19 mouse cellular contexts compared by ENCODE assay signal in genomic region chr13:71235338-71235737, GRCm38 (mm10).
"Had no signal": no experiment of that assay in that cellular context is flagged by ENCODE, and none has a peak within 500 bp of the region (broad histone marks: within the 10 kb centered on the region; RNA-seq: fewer than 3 reads in every experiment).

No protein-coding gene starts in this region.

- H3K27me3 ChIP-seq: midbrain, embryonic 12.5 days; neural tube, embryonic 13.5 days; neural tube, embryonic 15.5 days had no signal

- H3K36me3 ChIP-seq: midbrain, embryonic 10.5 days; midbrain, embryonic 12.5 days; neural tube, embryonic 13.5 days; neural tube, embryonic 15.5 days had no signal

- H3K4me2 ChIP-seq: lung, embryonic 14.5 days; midbrain, embryonic 12.5 days; neural tube, embryonic 13.5 days; neural tube, embryonic 15.5 days had no signal

- H3K9ac ChIP-seq: lung, embryonic 14.5 days; midbrain, embryonic 12.5 days; neural tube, embryonic 13.5 days; neural tube, embryonic 15.5 days had no signal

- ATAC-seq: midbrain, embryonic 16.5 days had no signal

- DNase-seq: lung, adult 18-20 months; lung, embryonic 14.5 days; lung, postnatal 10 days; lung, postnatal 4 days; midbrain, embryonic 14.5 days; retina, postnatal 1 day; right cerebral cortex, adult 18-20 months; right cerebral cortex, postnatal 25 days; right cerebral cortex, postnatal 4 days; spleen, adult 18-20 months; thymus, adult 18-20 months; thymus, postnatal 14 days; thymus, postnatal 36 days had no signal

- H3K4me1 ChIP-seq: midbrain, embryonic 10.5 days; midbrain, embryonic 12.5 days; neural tube, embryonic 13.5 days; neural tube, embryonic 15.5 days had no signal

- H3K4me3 ChIP-seq: midbrain, embryonic 10.5 days; midbrain, embryonic 12.5 days; myocyte; neural tube, embryonic 13.5 days; neural tube, embryonic 15.5 days had no signal

- H3K27ac ChIP-seq: midbrain, embryonic 10.5 days; midbrain, embryonic 12.5 days; neural tube, embryonic 13.5 days; neural tube, embryonic 15.5 days had no signal

- H3K9me3 ChIP-seq: midbrain, embryonic 10.5 days; midbrain, embryonic 12.5 days; neural tube, embryonic 13.5 days; neural tube, embryonic 15.5 days had no signal
